Mouse (Mus musculus): ENCODE measurements at regions not wholly inside any gene's neighbourhood (a gene's known extent, or its start where the extent isn't known, plus 50 kb on each side); places are given as distances from the start of the nearest gene placed in this dataset.

DNA sequence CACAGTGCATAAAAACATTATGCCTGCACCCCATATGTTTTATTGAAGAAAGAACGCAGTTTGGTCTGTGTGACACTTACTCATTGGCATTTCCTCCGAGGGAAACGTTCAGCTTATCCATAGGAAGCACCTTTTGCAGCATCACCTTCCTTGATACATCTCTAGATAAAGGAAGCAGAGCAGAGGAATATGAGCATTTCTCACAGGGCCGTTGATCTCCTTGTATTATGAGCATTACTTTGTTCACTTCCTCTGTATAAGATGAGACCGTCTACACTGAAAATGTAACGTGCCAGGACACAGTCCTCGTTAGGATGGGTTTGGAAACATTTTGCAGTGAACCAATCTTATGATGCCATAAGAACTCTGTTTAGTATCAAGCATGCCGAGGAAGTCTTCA, 1648.5 kb upstream of the Gm7489 start:
- DNase-seq (ENCODE audit: low spot score in 2 of 2): no peak
- intact Hi-C loops (cut with DNase I): no loop called here

DNA sequence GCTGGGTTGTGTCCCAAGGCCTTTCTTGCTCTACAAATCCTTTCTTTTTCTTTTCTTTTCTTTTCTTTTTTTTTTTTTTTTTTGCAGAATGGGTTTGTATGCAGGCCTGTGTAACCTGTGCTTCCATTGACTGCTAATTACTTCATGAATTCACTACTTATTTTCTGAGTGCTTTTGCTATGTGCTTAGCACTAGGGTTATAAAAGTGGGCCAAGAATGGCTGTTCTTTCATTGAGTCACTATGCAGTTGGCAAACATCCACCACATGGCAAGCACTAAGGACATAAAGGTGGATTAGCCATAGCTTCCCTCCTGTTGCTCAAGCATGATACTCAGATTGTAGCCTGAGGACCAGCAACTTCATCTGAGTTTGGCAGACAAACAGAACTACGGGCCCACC, 1641.8 kb upstream of the Gm7489 start:
- intact Hi-C loops (cut with DNase I): no loop called here
- DNase-seq (ENCODE audit: low spot score in 2 of 2): no peak
